8 mouse cellular contexts compared by ENCODE assay signal in genomic region chr7:110615792-110616191, GRCm38 (mm10). TPM values are rescaled to one million over a fixed set of nuclear protein-coding genes. Genes with fewer than 3 reads are reported as not detected.
DNase-seq lines count a peak whose midpoint lies in the region; ATAC-seq lines count a peak whose summit lies in the region.

No protein-coding gene starts in this region.

- H3K4me3 ChIP-seq in forebrain, embryonic 16.5 days (replicated peaks; ENCODE audit: low read length): no peak overlapping the region
- H3K4me3 ChIP-seq in macrophage (ENCODE audit: inconsistent target): no peak overlapping the region

- WGBS in forebrain, embryonic 16.5 days: 19% methylated on average over 11 of the region's 11 CpGs
- WGBS in macrophage (ENCODE audit: missing documents): 12% methylated on average over 11 of the region's 11 CpGs

- no peaks in the 10 kb centered on the region for H3K9me3 ChIP-seq in forebrain, embryonic 16.5 days (ENCODE audit: control insufficient read depth, low read length)

- peak overlapping the region; percentile 87 for H3K4me2 ChIP-seq in forebrain, embryonic 16.5 days (ENCODE audit: low read length)

- no peak for ATAC-seq in forebrain, embryonic 16.5 days

- peaks cover 17% of the 10 kb centered on the region for H3K4me1 ChIP-seq in forebrain, embryonic 16.5 days (replicated peaks; ENCODE audit: control insufficient read depth, insufficient read depth, low read length)

- H3K27ac ChIP-seq in forebrain, embryonic 16.5 days (ENCODE audit: low read length): no peak overlapping the region
- peak overlapping the region; percentile 59 for H3K27ac ChIP-seq in macrophage

- 0 out of 2 replicates have a peak, but pooled peaks cover 6% of the 10 kb centered on the region for H3K27me3 ChIP-seq in forebrain, embryonic 16.5 days (replicated peaks; ENCODE audit: control insufficient read depth, insufficient read depth, low read length)

- H3K9ac ChIP-seq in forebrain, embryonic 16.5 days (replicated peaks; ENCODE audit: low read depth, low read length): no peak overlapping the region

- peaks cover 32% of the 10 kb centered on the region for H3K79me2 ChIP-seq in macrophage (ENCODE audit: inconsistent target)

- H3K36me3 ChIP-seq in forebrain, embryonic 16.5 days (ENCODE audit: control insufficient read depth, insufficient read depth): no peaks in the 10 kb centered on the region
- H3K36me3 ChIP-seq in macrophage (ENCODE audit: inconsistent target): no peaks in the 10 kb centered on the region

- peak; percentile 40 for DNase-seq in embryo, embryonic 10 days (ENCODE audit: low spot score)
- peak; percentile 79 to 83 for DNase-seq in kidney, adult 8-10 months
- no peak for DNase-seq in layer of hippocampus, postnatal 10 days (ENCODE audit: low spot score in 2 of 2)
- DNase-seq in adrenal gland, adult 8-10 months: no peak
- no peak for DNase-seq in spleen, postnatal 36 days (ENCODE audit: low spot score in 2 of 2)
- DNase-seq in urinary bladder, adult 18-20 months (ENCODE audit: low spot score in 2 of 2): no peak

RNA-seq across cellular contexts. Expression of gene Sbf2, which starts 1.1 kb away (rescaled TPM):
- polyA plus RNA-seq in forebrain, embryonic 16.5 days (2015; fragmentation: Nextera tagmentation; extraction: Ambion mirVana): 75.4 and 75.7 TPM in 2 replicates
- total RNA-seq in macrophage (2018; cell fraction: chromatin; rRNA removed): 100 to 1,000 TPM; 133 to 207 (median 162) TPM
- 10 to 100 TPM; 25.2 to 52.5 (median 39.1) TPM for total RNA-seq in macrophage (2018; cell fraction: cytosol; rRNA removed)
- 100 to 1,000 TPM in 13 of 26 experiments, 10 to 100 TPM in 13; 53.9 to 164 (median 100) TPM for total RNA-seq in macrophage (2018; cell fraction: nucleus; rRNA removed)
- 34.5 to 46.3 TPM (median 42.4 TPM) in 3 replicates for polyA plus RNA-seq in macrophage (2018)
- 10 to 100 TPM; 82.9 to 86.0 TPM for total RNA-seq in layer of hippocampus, postnatal 10 days (2021)
- 10 to 100 TPM; 39.5 to 68.9 (median 55.1) TPM for total RNA-seq in adrenal gland, adult 8-10 months (2022)

RNA-seq across cellular contexts. Expression of gene Adm, which starts 11.7 kb away (rescaled TPM):
- 3.8 and 6.4 TPM in 2 replicates for polyA plus RNA-seq in forebrain, embryonic 16.5 days (2015; fragmentation: Nextera tagmentation; extraction: Ambion mirVana)
- 10 to 100 TPM in 1 of 26 experiments, 1 to 10 TPM in 10, under 1 TPM in 1, not detected in 14; 0.67 to 12.9 (median 4.2) TPM for total RNA-seq in macrophage (2018; cell fraction: chromatin; rRNA removed)
- total RNA-seq in macrophage (2018; cell fraction: cytosol; rRNA removed): 1 to 10 TPM in 10 of 26 experiments, under 1 TPM in 10, not detected in 6; 0.14 to 9.9 (median 1.1) TPM
- total RNA-seq in macrophage (2018; cell fraction: nucleus; rRNA removed): 10 to 100 TPM in 1 of 26 experiments, 1 to 10 TPM in 11, under 1 TPM in 4, not detected in 10; 0.48 to 12.0 (median 3.3) TPM
- polyA plus RNA-seq in macrophage (2018): 0.10 to 0.38 TPM (median 0.25 TPM) in 3 replicates
- total RNA-seq in layer of hippocampus, postnatal 10 days (2021): 1 to 10 TPM; 1.6 to 1.7 TPM
- 10 to 100 TPM; 21.2 to 81.4 (median 35.9) TPM for total RNA-seq in adrenal gland, adult 8-10 months (2022)

Comparison
In these comparisons a context has a peak if more than half of its experiments do, and no peak if none do; other contexts are left out.
1. DNase-seq: peak in embryo, embryonic 10 days (single experiment) and kidney, adult 8-10 months (2 of 2); none in layer of hippocampus, postnatal 10 days (0 of 2), adrenal gland, adult 8-10 months (single experiment), spleen, postnatal 36 days (0 of 2) and urinary bladder, adult 18-20 months (0 of 2).
2. RNA of gene Adm, which starts 11.7 kb away (total RNA-seq): 21.2 to 81.4 TPM in adrenal gland, adult 8-10 months; 1.6 to 1.7 TPM in layer of hippocampus, postnatal 10 days; every median in the first group is over 4 times any median in the second.